Mouse (Mus musculus): Measurements from ENCODE around the gene Far1.
A peak's percentile ranks its signal among the peaks of the same experiment; 100 is the strongest.

The Far1 gene

GRCm38 (mm10) chr7:113571121-113571520 lies 57.5 kb downstream of the Far1 start:
- DNase-seq (ENCODE audit: low spot score), result no peak

- no peak for DNase-seq (ENCODE audit: low spot score)
These were observed 59.1 kb downstream of the Far1 start for GRCm38 (mm10) chr7:113572741-113573140.

- no peak for DNase-seq (ENCODE audit: low spot score)
These were observed 68.5 kb downstream of the Far1 start for GRCm38 (mm10) chr7:113582111-113582510.

- no peak for DNase-seq (ENCODE audit: low spot score)
These were observed 75.6 kb downstream of the Far1 start for GRCm38 (mm10) chr7:113589211-113589610.

GRCm38 (mm10) chr7:113590330-113590729 lies 76.7 kb downstream of the Far1 start:
- DNase-seq (ENCODE audit: low spot score), result no peak

GRCm38 (mm10) chr7:113591084-113591483 lies 77.5 kb downstream of the Far1 start:
- DNase-seq (ENCODE audit: low spot score), result peak; percentile 61

- DNase-seq (ENCODE audit: low spot score), result peak; percentile 21
These were observed 78.1 kb downstream of the Far1 start for GRCm38 (mm10) chr7:113591557-113592354.

- no peak for DNase-seq (ENCODE audit: low spot score)
These were observed 79.1 kb downstream of the Far1 start for GRCm38 (mm10) chr7:113592696-113593095.

- peak; percentile 75 for DNase-seq (ENCODE audit: low spot score)
These were observed 80.7 kb downstream of the Far1 start for GRCm38 (mm10) chr7:113594363-113594762.

- DNase-seq (ENCODE audit: low spot score), result no peak
These were observed 83.6 kb downstream of the Far1 start for GRCm38 (mm10) chr7:113597231-113597630.

GRCm38 (mm10) chr7:113601803-113602202 lies 88.2 kb downstream of the Far1 start:
- no peak for DNase-seq (ENCODE audit: low spot score)

- DNase-seq (ENCODE audit: low spot score), result no peak
These were observed 94.3 kb downstream of the Far1 start for GRCm38 (mm10) chr7:113607928-113608327.

GRCm38 (mm10) chr7:113609027-113609705 lies 95.5 kb downstream of the Far1 start:
- DNase-seq (ENCODE audit: low spot score), result peak; percentile 43

- no peak for DNase-seq (ENCODE audit: low spot score)
These were observed 99.0 kb downstream of the Far1 start for GRCm38 (mm10) chr7:113612628-113613027.

- DNase-seq (ENCODE audit: low spot score), result no peak
These were observed 100.7 kb downstream of the Far1 start for GRCm38 (mm10) chr7:113614198-113614927.

GRCm38 (mm10) chr7:113619166-113619565 lies 105.5 kb downstream of the Far1 start:
- no peak for DNase-seq (ENCODE audit: low spot score)

GRCm38 (mm10) chr7:113619768-113620167 lies 106.1 kb downstream of the Far1 start:
- DNase-seq (ENCODE audit: low spot score), result no peak

All from urinary bladder, postnatal 14 days (tissue).